Mouse (Mus musculus) stomach, embryonic 14.5 days (tissue): ENCODE data around the gene Cyp8b1. TPM values are rescaled to one million over a fixed set of nuclear protein-coding genes. Genes with fewer than 3 reads are reported as not detected.
A peak's percentile ranks its signal among the peaks of the same experiment; 100 is the strongest.

ENCODE experiments used
- ATAC-seq: fragments of 200-750 bp; cut with Nextera tagmentation; 2 replicates; pipeline ENCODE4 v1.8.0; 2017; ENCODE audit warnings: low read depth, moderate TSS enrichment; ENCODE audit not compliant: insufficient number of reproducible peaks, insufficient read depth, low FRiP score
- H3K27ac ChIP-seq: fragments of 300-500 bp; sonication (generic); 2 replicates; pipeline ENCODE4 v1.5.1; 2014; ENCODE audit warnings: mild to moderate bottlenecking, low read length, moderate library complexity, mixed read lengths
- H3K27me3 ChIP-seq: fragments of 300-500 bp; sonication (generic); 2 replicates; pipeline ENCODE4 v1.6.1; 2014; ENCODE audit warnings: low read length, control low read depth, mixed read lengths; ENCODE audit not compliant: control insufficient read depth, insufficient read depth
- H3K36me3 ChIP-seq: fragments of 300-500 bp; sonication (generic); 2 replicates; pipeline ENCODE4 v1.6.1; 2014; ENCODE audit warnings: mild to moderate bottlenecking, control low read depth, low read length, moderate library complexity, mixed read lengths; ENCODE audit not compliant: control insufficient read depth, insufficient read depth
- H3K4me1 ChIP-seq: fragments of 300-500 bp; sonication (generic); 2 replicates; pipeline ENCODE4 v1.6.1; 2014; ENCODE audit warnings: low read length, control low read depth, mixed read lengths; ENCODE audit not compliant: control insufficient read depth, insufficient read depth
- H3K4me2 ChIP-seq: fragments of 300-500 bp; sonication (generic); replicated peaks from 2 replicates; pipeline ENCODE4 v1.6.1; 2014; ENCODE audit warnings: low read depth, low read length, control low read depth
- H3K4me3 ChIP-seq: fragments of 300-500 bp; sonication (generic); 2 replicates; pipeline ENCODE4 v1.5.1; 2014; ENCODE audit warnings: low read depth, low read length, control low read depth
- H3K9ac ChIP-seq: fragments of 300-500 bp; sonication (generic); replicated peaks from 2 replicates; pipeline ENCODE4 v1.6.1; 2014; ENCODE audit warnings: low read depth, mild to moderate bottlenecking, control low read depth, low read length, moderate library complexity, mixed read lengths
- H3K9me3 ChIP-seq: fragments of 300-500 bp; sonication (generic); 2 replicates; pipeline ENCODE4 v1.6.1; 2016; ENCODE audit warnings: low read depth, low read length, control low read depth; ENCODE audit not compliant: control insufficient read depth
- WGBS: fragments of 180-500 bp; shearing (Covaris S2); extraction: QIAGEN DNeasy Blood & Tissue Kit; methylation state at CpG from one replicate; pipeline ENCODE4 v1.1.7; 2014; 5-methylcytosine and 5-hydroxymethylcytosine counted together
- polyA plus RNA-seq: library from polyadenylated mRNA; unstranded; fragments of >200 nt; fragmentation: Nextera tagmentation; extraction: Ambion mirVana; gene quantifications from 2 replicates; pipeline ENCODE4 v1.2.1, GENCODE M21; 2014

Gene Cyp8b1
- polyA plus RNA-seq, 1 experiment from 2014 or later = not detected

DNA sequence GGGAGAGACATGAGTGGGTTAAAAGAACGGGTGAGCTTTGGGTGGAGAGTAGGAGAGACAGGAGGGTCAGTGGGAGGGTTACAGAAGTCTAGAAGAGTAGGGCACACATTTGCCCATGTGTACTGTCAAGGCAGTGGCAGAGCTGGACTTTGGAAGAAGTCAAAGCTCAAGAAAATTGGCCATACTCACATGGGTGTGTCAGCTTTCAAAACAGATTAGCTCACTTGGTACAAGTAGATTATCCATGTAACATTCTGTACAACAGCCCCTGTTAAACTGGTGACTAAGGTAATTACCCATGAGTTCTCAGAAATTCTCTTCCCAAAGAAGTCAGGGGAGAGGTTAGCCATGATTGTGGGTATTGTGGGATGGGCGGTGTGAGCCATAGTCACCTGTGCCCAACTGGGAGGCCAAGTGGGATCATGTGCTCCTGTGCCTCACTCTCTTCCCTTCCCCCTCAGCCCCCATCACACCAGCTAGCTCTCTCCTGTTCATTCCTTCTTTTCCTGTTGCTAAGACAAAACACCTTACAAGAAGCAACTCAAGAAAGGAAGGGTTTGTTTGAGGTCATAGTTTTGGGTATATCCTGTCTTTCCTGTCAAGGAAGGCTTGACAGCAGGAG, 43.9 kb downstream of the Cyp8b1 start:
- Histone ChIP-seq H3K27ac (no peak overlapping the region), H3K4me2 (no peak overlapping the region), H3K4me3 (no peak overlapping the region), H3K9ac (no peak overlapping the region), H3K36me3 (no peaks in the 10 kb centered on the region), H3K4me1 (peaks cover 12% of the 10 kb centered on the region; the same call in 1 of the 2 replicates), H3K27me3 (no peaks in the 10 kb centered on the region), H3K9me3 (no peaks in the 10 kb centered on the region)
- WGBS = 76% methylated on average over 2 of the region's 2 CpGs
- no peak for ATAC-seq

GRCm38 (mm10) chr9:121869973-121870515, 46.1 kb downstream of the Cyp8b1 start:
- Histone ChIP-seq H3K9ac (no peak overlapping the region), H3K9me3 (no peaks in the 10 kb centered on the region), H3K36me3 (no peaks in the 10 kb centered on the region), H3K4me2 (no peak overlapping the region), H3K4me3 (no peak overlapping the region), H3K27me3 (no peaks in the 10 kb centered on the region), H3K27ac (no peak overlapping the region; the same call in 1 of the 2 replicates), H3K4me1 (peaks cover 21% of the 10 kb centered on the region; the same call in 1 of the 2 replicates)
- 50% methylated on average over 4 of the region's 4 CpGs for WGBS
- no peak for ATAC-seq

GRCm38 (mm10) chr9:121869432-121869831, 46.7 kb downstream of the Cyp8b1 start:
- WGBS = 84% methylated on average over 5 of the region's 5 CpGs
- Histone ChIP-seq H3K4me1 (peaks cover 23% of the 10 kb centered on the region; the same call in 1 of the 2 replicates), H3K9me3 (no peaks in the 10 kb centered on the region), H3K4me3 (no peak overlapping the region), H3K27me3 (no peaks in the 10 kb centered on the region), H3K27ac (no peak overlapping the region), H3K4me2 (no peak overlapping the region), H3K9ac (no peak overlapping the region), H3K36me3 (no peaks in the 10 kb centered on the region)
- no peak for ATAC-seq

- ATAC-seq = peak; percentile 53; the same call in 1 of the 2 replicates
- H3K27ac ChIP-seq = peak overlapping the region; percentile 85
- WGBS = 48% methylated on average over 6 of the region's 6 CpGs
- no peaks in the 10 kb centered on the region for H3K27me3 ChIP-seq
- H3K4me3 ChIP-seq = no peak overlapping the region
- H3K9ac ChIP-seq = no peak overlapping the region
- no peaks in the 10 kb centered on the region for H3K36me3 ChIP-seq
- peaks cover 25% of the 10 kb centered on the region; the same call in 1 of the 2 replicates for H3K4me1 ChIP-seq
- H3K9me3 ChIP-seq = no peaks in the 10 kb centered on the region
- no peak overlapping the region for H3K4me2 ChIP-seq
These were observed 47.9 kb downstream of the Cyp8b1 start for GRCm38 (mm10) chr9:121868236-121868635.

GRCm38 (mm10) chr9:121867632-121868031, 48.5 kb downstream of the Cyp8b1 start:
- H3K9me3 ChIP-seq = no peaks in the 10 kb centered on the region
- no peaks in the 10 kb centered on the region for H3K27me3 ChIP-seq
- peak overlapping the region; percentile 73 for H3K27ac ChIP-seq
- H3K4me2 ChIP-seq = no peak overlapping the region
- H3K4me1 ChIP-seq = peaks cover 25% of the 10 kb centered on the region; the same call in 1 of the 2 replicates
- no peak overlapping the region for H3K9ac ChIP-seq
- WGBS = 40% methylated on average over 6 of the region's 6 CpGs
- peak; percentile 35; the same call in 1 of the 2 replicates for ATAC-seq
- H3K4me3 ChIP-seq = no peak overlapping the region
- no peaks in the 10 kb centered on the region for H3K36me3 ChIP-seq

GRCm38 (mm10) chr9:121865425-121866008, 50.6 kb downstream of the Cyp8b1 start:
- Histone ChIP-seq H3K36me3 (no peaks in the 10 kb centered on the region), H3K9ac (no peak overlapping the region), H3K4me1 (peaks cover 24% of the 10 kb centered on the region; the same call in 1 of the 2 replicates), H3K27me3 (no peaks in the 10 kb centered on the region), H3K4me2 (no peak overlapping the region), H3K27ac (peak overlapping the region; percentile 62), H3K9me3 (no peaks in the 10 kb centered on the region), H3K4me3 (no peak overlapping the region)
- 26% methylated on average over 3 of the region's 3 CpGs for WGBS
- ATAC-seq = no peak

DNA sequence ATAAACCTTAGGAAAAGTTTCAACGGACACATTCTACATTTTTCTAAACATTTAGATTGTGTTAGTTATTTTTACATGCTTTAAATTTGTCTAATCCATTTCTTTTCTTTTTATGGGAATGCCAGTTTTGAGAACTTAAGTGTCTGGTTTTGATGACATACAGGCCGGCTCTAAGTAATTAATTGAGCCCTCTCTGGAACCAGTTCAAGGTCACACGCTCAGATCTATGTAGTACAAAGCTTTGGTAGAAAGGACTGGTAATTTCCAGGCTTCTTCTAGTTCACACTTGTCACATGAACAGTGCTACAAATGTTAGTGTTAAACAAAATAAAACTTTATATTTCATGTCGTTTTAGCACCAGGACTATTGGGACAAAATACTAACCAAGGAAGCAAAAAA, 51.3 kb downstream of the Cyp8b1 start:
- Histone ChIP-seq H3K27ac (peak overlapping the region; percentile 62; the same call in 1 of the 2 replicates), H3K9ac (no peak overlapping the region), H3K27me3 (no peaks in the 10 kb centered on the region), H3K4me2 (no peak overlapping the region), H3K9me3 (no peaks in the 10 kb centered on the region), H3K36me3 (no peaks in the 10 kb centered on the region), H3K4me3 (no peak overlapping the region), H3K4me1 (peaks cover 21% of the 10 kb centered on the region; the same call in 1 of the 2 replicates)
- no peak for ATAC-seq
- WGBS = 32% methylated on average over 4 of the region's 4 CpGs
